Mouse (Mus musculus): Measurements from ENCODE around the gene Srms.

- TF ChIP-seq CTCF (conservative IDR thresholded peaks at IDR 0.05; ENCODE audit: insufficient read depth, insufficient read length, low read depth, low read length), result no peak
- no peak for TF ChIP-seq POLR2A (IDR thresholded peaks at IDR 0.05; ENCODE audit: low read depth, low read length)
Observed at GRCm38 (mm10) chr2:181166469-181166868, 46.5 kb downstream of the Srms start.
